Mouse (Mus musculus): ENCODE results near the gene Vmn1r149. TPM values are rescaled to one million over a fixed set of nuclear protein-coding genes. Genes with fewer than 3 reads are reported as not detected.

The Vmn1r149 gene
- not detected in 2 replicates for polyA plus RNA-seq (2012; rRNA removed)

DNA sequence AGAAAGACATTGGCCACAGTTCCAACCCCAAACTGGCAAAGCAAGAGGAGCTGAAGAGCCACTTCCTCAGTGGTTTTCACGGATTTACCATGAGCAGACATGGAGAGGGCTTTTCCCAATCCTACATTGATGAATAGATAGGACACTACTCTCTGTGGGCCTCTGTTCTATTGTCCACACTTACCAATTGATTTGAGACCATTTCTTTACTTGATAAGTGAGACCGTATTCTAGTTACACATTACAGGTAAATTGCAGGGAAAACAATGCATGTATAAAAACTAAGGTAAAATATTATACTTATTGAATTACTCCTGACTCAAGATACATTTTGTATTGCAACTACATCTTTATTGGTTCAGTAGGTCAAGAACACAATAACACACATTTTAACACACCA is at the start of gene Vmn1r149:
Gene Vmn1r149, minus strand, starts transcription at position 101 of the 400 bp plus-strand sequence.

DNA sequence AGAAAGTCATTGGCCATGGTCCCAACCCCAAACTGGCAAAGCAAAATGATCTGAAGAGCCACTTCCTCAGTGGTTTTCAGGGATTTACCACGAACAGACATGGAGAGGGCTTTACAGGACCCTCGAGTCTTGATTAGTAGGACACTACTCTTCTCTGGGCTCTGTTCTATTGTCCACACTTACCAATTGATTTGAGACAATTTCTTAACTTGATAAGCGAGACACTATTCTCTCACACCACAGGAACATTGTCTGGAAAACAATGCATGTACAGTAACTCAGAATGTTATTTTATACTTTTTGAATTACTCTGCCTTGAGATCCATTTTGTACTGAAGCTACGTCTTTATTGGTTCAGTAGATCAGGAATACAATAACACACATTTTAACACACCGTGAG is 25.9 kb upstream of the Vmn1r149 start, which contains the start of gene Gm10665:
Gene Gm10665, minus strand, starts transcription at position 101 of the 400 bp plus-strand sequence.

DNA sequence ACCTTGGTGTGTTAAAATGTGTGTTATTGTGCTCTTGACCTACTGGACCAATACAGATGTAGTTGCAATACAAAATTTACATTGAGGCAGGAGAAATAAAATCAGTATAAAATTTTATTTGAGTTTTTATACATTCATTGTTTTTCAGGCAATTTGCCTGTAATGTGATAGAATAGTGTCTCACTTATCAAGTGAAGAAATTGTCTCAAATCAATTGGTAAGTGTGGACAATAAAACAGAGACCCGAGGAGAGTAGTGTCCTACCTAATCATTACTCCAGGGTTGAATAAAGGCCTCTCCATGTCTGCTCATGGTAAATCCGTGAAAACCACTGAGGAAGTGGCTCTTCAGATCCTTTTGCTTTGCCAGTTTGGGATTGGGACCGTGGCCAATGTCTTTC is 24.7 kb downstream of the Vmn1r149 start, which contains the start of gene Vmn1r148:
Gene Vmn1r148, plus strand, starts transcription at position 301 of the 400 bp plus-strand sequence.

Other genes with a start within 250 kb of the Vmn1r149 start
- gene Vmn1r143, start 248.9 kb downstream of the Vmn1r149 start, polyA plus RNA-seq (2012; rRNA removed): not detected in 2 replicates
- gene Gm8653, start 237.0 kb downstream of the Vmn1r149 start, polyA plus RNA-seq (2012; rRNA removed): not detected in 2 replicates
- gene Gm8453, start 208.7 kb downstream of the Vmn1r149 start, polyA plus RNA-seq (2012; rRNA removed): not detected in 2 replicates
- gene Gm4187, start 108.5 kb downstream of the Vmn1r149 start, polyA plus RNA-seq (2012; rRNA removed): not detected in 2 replicates
- not detected in 2 replicates for gene Gm8660, start 67.2 kb downstream of the Vmn1r149 start, polyA plus RNA-seq (2012; rRNA removed)
- not detected in 2 replicates for gene Vmn1r148, start 24.6 kb downstream of the Vmn1r149 start, polyA plus RNA-seq (2012; rRNA removed)
- gene Gm10665, start 25.8 kb upstream of the Vmn1r149 start, polyA plus RNA-seq (2012; rRNA removed): not detected in 2 replicates
- gene Vmn1r151, start 61.4 kb upstream of the Vmn1r149 start, polyA plus RNA-seq (2012; rRNA removed): not detected in 2 replicates
- not detected in 2 replicates for gene Vmn1r152, start 84.7 kb upstream of the Vmn1r149 start, polyA plus RNA-seq (2012; rRNA removed)
- gene Gm8677, start 96.7 kb upstream of the Vmn1r149 start, polyA plus RNA-seq (2012; rRNA removed): not detected in 2 replicates
- not detected in 2 replicates for gene Gm4201, start 127.1 kb upstream of the Vmn1r149 start, polyA plus RNA-seq (2012; rRNA removed)
- not detected in 2 replicates for gene Gm4565, start 149.9 kb upstream of the Vmn1r149 start, polyA plus RNA-seq (2012; rRNA removed)
- not detected in 2 replicates for gene Vmn1r155, start 219.8 kb upstream of the Vmn1r149 start, polyA plus RNA-seq (2012; rRNA removed)

All from ovary, adult 2 months (tissue).